Mouse (Mus musculus) lung, postnatal 36 days (tissue): ENCODE measurements around the gene Cst11.
A peak's percentile ranks its signal among the peaks of the same experiment; 100 is the strongest.
"Not testable (repeated sequence)": the region's sequence is repeated elsewhere in the genome, so short reads cannot be mapped to it uniquely, and the experiment has no call there.

Experiments used
- DNase-seq: peaks from one replicate; pipeline ENCODE4 v3.0.0; 2022; ENCODE audit warnings: mixed read lengths

Gene Cst11

DNA sequence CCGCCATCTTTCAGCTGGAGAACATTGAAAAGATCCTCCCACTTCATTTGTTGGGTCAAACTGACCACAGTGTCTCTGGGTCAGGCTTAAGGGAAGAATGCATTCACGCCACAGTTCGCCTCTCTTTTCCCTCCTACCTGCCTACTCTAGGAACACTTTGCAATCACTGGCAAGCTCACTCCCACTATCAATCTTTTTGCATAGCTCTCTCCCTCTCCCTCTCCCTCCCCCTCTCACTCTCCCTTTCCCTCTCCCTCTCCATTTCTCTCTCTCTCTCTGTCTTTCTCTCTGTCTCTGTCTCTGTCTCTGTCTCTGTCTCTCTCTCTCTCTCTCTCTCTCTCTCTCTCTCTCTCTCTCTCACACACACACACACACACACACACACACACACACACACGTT lies at the start of gene Cst11:
TSS of gene Cst11 (minus strand) at position 101 of the 400 bp plus-strand sequence.
- DNase-seq, result not testable (repeated sequence)

DNA sequence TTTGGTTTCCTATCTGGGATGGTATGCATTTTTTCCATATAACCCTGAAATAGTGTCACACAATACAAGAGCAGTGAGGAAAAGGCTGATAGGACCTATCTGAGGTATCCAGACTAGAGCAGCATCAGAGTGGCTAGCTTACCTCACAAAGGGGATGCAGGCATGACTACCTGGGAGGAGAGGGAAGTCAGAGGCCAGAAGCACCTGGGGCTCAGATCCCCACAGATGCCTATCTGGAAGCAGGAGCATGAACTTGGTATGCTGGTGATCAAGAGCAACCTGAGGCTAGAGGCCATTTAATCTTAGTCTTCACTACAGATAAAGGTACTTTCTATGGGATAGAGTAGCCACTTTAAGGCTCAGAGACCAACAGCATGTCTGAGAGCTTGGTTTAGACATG lies 48.6 kb upstream of the Cst11 start, which contains the start of gene Cst13:
TSS of gene Cst13 (plus strand) at position 173 of the 400 bp plus-strand sequence.
- no peak for DNase-seq

DNA sequence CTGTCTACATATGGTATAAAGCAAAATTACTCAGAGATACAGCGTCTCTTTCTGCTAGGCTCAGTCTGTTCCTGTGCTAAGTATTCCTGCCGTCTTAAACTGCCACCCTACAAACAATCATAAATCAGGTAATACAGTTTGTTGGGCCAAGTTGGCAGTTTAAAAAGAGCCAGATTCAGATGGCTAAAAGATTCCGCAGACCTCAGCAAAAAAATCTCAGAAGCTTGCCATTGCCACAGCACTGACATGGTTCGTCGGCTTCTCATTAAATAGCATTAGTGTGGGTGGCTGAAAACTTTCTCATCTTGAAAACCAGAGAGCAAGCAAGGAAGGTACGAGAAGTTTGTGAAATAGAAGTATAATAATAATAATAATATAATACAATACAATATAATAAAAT lies 35.4 kb upstream of the Cst11 start:
- DNase-seq, result no peak

DNA sequence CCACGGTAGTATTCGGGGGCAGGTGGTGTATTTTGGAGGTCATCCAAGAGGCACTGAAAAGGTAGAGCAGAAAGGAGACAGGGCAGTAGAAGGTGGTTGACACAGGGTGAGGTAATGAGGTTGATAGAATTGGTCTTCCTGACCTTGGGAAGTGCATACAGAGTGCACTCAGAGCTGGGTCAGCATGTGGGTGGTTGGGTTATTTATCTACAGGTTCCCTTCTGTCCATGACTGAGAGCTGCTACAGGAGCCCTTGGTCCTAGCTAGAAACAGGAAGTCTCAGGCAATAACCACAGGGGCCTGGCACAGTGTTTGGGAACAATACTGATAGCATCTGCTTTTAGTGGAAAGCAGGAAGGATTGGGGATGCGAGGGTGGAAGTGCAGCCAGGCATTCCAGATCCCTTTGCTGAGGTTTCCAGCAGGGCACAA lies 30.2 kb upstream of the Cst11 start:
- peak; percentile 49 for DNase-seq

DNA sequence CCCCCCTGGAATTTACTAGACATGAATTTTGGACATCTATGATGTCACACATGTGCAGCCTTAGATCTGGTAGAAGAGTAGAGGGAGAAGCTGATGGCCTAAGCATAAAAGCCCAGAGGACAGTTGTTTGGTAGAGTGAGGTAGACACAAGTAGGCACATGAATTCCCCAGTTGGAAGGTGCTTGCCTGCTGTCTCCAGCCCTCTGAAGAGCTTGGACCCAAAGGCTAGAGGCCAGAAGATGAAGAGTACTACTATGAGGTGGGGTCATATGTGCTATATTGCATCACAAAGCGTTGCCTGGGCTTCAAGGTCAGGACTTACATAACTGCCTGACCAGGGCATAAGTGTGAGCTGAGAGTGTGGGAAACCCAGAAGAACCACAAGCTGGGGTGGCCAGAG lies 27.2 kb upstream of the Cst11 start, which contains the start of gene Cst8:
TSS of gene Cst8 (plus strand) at position 301 of the 400 bp plus-strand sequence.
- peak; percentile 31 for DNase-seq

DNA sequence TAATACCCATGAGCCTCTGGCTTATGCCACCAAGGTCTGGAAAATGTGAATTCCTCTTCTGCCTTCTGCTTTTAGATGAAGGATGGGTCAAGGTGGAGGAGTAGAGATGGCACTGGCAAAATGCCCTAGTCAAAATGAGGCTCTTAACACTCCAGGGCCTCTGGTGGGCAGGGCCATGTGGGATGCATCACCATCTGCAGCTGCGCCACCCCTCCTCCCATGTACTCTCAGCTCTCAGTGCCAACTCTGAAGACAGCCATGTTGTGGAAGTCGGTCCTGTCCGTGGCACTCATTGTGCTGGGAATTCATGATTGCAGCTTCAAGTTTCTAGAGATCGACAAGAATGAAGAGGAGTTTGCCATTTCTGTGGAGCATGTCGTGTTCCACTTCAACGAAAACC lies 17.8 kb upstream of the Cst11 start, which contains the start of gene Cst12:
TSS of gene Cst12 (plus strand) at position 220 of the 400 bp plus-strand sequence.
- no peak for DNase-seq

DNA sequence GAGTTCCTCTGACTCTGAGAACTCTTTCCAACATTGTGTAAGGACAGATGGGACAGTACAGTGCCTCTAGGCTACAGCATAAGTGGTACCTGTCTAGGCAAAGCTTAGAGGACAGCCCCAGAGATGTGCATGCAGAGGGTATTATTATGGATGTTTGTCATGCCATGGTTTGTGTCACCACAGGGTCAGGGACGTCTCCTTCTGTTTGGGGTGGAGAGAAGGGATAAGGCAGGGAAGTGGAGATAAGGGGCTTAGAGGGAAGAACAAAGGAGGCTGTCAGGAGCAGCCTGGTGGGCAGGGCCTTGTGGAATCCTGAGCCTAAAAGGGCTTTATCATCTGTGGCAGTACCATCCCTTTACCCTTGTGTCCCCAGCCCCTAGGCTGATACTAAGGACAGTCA lies 10.4 kb upstream of the Cst11 start, which contains the start of gene 8030411F24Rik:
TSS of gene 8030411F24Rik (plus strand) at position 301 of the 400 bp plus-strand sequence.
- DNase-seq, result no peak

DNA sequence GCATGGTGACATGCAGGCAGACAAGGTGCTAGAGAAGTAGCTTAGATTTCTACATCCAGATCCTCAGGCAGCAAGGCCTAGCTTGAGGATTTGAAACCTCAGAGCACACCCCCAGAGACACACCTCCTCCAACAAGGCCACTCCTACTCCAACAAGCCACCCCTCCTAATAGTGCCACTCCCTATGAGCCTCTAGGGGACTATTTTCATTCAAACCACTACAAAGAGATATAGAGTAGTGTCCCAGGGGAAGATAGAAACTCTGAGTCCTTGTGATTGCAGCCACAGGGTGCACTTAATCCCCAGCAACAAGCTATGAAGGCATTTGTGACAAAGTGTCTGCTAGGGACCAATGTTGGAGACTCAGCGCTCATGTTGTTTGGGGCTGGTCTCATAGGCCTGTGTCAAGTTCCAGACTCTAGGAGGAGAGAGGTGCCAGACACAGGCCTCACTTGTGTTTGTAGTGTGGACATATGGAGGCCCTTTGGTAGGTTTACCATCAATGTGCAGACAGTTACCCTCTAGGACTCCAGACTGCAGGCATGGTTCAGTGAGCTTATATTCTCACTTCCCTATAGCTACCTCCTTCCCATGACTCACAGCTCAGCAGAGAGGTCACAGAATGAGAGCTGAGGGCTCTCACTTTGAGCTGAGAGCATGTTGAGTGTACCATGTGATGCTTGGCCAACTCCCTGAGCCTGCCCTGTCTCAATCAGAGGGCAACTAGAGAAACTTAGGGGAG lies 7.5 kb downstream of the Cst11 start:
- peak; percentile 77 for DNase-seq

DNA sequence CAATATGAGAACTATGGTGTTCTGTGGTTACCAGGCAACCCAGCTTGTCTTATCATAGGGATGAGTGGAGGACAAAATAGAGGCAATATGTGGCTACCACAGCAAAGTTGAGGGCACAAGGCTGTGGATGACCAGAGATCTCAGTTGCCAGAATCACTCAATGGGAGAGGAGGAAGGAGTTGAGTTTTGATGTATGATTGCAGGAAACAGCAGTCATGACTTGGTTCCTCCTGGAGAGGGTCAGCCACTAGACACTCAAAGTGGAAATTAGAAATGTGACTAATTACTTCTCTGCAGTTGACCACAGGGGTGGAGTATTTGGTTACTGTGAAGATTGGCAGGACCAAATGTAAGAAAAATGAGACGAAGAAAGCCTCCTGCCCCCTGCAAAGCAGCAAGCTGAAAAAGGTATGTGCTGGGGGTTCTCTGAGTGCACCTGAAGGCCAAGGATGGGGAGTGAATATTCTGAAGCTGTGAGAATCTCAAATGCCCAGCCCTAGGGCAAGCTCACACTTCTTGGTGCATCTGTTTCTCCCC lies 16.9 kb downstream of the Cst11 start:
- no peak for DNase-seq

DNA sequence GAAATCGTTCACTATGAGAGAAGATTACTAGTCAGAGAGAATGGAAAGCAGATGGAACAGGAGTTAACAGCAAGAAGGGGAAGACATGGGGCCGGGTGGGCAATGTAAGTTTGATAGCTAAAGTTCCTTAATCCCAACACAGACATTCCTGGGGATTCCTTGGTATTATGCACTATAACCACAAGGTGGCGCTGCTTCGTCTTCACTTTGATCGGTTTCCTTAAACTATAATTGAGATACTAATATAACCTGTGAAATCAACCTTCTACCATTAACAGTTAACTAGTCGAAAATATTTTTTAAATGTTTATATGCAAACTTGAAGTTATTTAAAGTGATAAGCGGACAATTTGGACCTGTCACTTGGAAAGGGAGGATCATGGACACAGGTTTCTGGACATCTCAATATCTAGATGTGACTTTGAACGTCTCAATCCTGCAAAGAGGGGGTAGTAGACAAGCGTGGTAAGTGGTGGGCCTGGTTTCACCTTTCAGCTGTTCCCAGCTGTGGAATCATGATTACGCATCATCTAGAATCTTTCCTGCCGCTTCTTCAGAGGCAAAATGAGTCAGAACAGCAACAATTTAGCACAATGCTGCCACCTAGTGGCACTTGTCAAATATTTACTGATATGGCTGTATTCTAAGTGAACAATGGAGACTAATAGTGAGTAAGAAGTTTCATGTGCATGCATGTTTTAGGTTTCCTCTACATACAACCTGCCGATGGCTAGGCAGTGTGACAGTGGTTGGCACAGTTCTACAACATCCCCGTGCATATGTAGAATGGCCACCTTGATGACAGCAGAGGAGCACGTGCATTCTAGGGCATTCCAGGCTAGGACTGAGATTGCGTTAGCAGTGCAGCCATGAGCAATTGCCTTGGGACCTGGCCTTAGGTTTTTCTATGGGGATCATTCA lies 19.1 kb downstream of the Cst11 start:
- peak; percentile 88 for DNase-seq

DNA sequence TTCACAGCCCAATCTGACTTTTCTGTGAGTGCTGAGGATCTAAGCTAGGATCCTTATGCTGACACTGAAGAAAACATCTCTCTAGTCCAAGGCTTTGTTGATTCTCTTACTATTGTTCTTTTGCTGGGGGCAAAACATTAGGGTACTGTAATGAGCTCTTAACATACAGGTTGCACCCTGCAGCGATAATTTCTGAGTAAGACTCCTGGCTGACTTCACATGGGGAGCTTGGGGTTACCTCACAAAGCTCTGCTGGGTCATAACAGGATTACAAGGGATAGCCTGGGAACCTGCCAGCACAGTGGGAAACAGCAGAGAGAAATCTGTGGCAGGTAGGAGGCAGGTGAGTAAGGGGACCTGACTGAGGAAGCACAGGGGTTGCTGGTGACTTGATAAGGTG lies 21.2 kb downstream of the Cst11 start, which contains the start of gene Cstl1:
TSS of gene Cstl1 (plus strand) at position 301 of the 400 bp plus-strand sequence.
- no peak for DNase-seq

DNA sequence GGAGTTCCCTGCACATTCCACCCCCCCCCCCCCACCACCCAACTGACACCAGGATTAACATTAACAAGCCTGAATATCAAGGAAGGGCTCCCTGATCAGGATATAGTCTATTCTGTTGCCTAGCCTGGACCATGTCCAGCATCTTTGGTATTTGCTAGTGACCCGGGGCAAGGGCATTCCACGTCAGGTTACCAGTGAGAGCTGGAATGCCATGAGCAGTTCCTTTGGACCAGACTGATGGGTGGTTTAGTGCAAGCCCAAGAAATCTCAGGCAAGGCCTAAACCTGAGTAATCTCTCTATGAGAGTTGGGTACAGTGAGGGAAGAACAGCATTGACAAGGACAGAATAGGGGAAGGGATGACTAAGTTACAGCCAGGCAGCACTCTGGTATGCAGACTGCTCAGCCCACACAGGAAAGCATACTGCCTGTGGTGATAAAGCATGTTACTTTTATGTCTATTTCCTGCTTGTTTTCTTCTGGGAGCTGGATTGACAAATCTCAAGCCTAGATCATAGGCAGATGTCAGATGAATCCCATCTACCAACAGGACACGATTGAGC lies 27.4 kb downstream of the Cst11 start:
- DNase-seq, result no peak

DNA sequence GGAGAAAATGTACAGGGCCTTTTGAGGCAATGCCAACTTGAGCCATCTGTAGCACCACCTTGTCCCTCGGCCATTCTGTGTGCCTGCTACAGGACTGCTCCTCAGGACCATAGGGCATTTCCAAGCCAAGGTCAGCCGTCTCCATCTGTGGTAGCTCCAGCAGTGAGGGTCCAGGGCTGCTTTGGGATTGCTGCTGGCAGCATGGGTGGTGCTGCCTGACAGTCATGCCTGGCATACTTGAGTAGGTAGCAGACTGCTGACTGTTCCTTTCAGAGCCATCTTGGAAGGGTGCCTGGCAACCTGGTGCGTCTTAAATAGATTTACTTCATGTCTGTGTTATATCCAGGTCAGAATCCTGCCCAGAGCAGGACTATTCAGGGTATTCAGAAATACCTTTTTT lies 28.3 kb downstream of the Cst11 start:
- DNase-seq, result no peak

DNA sequence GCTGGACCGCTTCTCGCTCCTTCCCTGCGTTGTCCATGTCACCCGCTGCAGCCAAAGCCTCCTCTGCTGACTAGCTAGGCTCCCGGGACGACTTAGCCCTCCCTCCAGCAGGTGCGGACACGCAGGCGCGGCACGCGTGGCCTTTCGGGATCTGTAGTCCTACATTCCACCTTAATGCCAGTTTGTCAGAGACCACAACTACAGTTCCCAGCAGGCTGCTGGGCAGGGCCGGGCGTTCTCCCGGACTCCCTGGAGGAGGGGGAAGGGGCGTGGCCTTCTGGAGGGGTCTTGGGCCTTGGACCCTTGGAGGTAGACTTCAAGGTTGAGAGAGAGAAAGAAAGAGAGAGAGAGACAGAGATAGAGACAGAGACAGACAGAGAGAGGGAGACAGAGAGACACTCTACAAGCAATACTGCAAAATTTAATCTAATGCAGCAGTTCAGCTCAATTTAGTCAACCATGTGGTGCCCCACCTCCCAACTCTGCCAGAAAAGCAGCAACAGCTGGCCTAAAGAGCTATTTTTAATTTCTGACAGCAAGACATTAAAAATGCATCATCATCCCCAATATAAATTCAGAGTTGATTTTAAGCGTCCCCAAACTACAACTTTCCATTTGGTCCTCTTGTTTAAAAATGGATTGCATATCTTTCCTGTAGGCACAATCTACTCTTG lies 38.8 kb downstream of the Cst11 start, which contains the start of gene Napb:
TSS of gene Napb (minus strand) at position 141 of the 674 bp plus-strand sequence.
- DNase-seq, result peak; percentile 96

DNA sequence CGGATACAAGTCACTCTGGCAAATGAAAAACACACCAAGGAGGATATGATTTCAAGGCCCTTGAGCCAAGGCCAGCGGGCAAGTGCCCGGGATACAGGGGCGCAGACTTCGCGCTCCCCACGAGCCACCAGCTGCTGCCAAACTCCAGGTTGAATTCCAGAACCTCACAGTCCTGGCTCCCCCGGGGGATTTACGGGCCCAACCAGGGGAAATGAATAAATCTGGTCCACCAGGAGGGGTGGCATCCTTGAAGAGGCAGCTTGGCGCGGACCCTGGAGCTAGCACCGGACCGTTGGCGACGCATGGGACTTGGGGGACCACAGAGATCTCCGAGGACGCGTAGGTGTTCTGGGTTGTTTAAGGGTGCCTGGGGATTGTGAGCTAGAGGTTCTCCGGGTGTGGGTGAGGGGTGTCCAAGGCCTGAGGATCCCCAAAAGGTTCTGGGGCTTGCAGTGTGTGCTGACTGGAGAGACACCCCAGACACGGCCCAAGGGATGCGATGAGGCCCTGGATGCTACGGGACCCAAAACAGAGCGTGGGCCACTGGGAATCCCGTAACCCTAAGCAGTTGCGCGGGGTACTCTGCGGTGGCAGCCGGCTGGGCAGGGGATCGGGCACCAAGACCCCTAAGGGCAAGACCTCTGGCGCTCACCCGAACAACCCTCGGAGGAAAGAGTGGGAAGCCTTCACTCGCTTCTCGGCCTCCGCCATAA lies 39.5 kb downstream of the Cst11 start:
- DNase-seq, result peak; percentile 11

DNA sequence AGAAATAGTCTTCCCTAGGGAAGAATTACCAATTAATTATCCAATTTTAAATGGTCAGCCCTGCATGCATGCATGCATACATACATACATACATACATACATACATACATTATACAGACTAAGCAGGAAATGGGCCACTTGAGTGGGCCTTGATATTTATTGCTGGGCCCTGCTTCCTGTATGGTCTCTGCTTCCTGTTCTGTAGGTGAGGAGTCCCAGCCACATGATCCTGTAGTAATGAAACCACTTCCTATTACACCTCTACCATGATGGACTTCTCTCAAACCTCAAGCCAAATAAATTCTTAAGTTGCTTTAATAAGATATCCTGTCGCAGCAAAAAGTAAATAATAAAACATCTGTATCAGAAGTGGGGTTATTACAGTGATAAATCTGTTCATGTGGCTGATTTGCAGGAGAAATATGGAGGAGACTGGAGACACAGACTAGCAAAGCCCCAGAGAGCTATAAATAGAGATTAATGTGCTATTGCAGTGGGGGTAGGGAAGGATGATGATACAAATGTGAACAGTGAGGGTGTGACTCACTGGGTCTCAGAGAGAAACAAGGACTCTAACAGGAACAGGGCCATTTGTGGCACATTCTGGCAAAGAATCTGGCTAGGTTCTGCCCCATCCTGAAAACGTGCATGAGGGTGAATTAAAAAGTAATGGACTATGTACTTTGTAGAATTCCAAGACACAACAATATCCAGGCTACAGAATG lies 51.9 kb downstream of the Cst11 start:
- no peak for DNase-seq
